Mouse (Mus musculus): Measurements from ENCODE around the gene Gadd45b.

Gene Gadd45b

GRCm38 (mm10) chr10:80909375-80910162, 20.3 kb upstream of the Gadd45b start:
- DNase-seq (ENCODE audit: low read depth), result no peak

- DNase-seq (ENCODE audit: low read depth), result no peak
These were observed 18.5 kb upstream of the Gadd45b start for GRCm38 (mm10) chr10:80911354-80911753.

- DNase-seq (ENCODE audit: low read depth), result no peak
These were observed 18.0 kb upstream of the Gadd45b start for GRCm38 (mm10) chr10:80911891-80912290.

DNA sequence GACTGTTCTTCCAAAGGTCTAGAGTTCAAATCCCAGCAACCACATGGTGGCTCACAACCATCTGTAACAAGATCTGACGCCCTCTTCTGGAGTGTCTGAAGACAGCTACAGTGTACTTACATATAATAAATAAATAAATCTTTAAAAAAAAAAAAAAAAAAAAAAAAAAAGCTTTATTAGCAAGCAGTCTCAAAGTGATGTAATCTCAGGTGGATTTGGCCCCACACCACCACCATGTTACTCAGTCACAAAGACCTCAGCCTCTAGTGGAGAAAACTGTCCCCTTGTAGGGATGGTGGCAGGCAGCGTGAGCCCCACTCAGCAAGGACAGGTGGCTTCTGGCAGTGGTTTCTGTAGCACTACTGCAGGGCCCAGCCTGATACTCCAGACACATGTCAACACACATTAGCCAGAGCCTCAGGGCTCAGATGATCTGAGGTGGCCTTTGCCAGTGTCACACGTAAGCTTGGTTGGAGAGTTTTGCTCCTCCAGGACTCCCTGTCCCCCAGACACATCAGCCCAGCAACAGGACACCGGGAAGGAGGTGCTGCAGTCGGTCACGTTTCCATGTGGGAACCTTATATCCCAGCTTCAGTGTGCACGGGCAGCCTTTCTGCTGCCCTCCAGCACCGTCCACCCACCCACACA, 16.4 kb upstream of the Gadd45b start:
- DNase-seq (ENCODE audit: low read depth), result no peak

GRCm38 (mm10) chr10:80914253-80914656, 15.6 kb upstream of the Gadd45b start:
- no peak for DNase-seq (ENCODE audit: low read depth)

- no peak for DNase-seq (ENCODE audit: low read depth)
These were observed 14.6 kb upstream of the Gadd45b start for GRCm38 (mm10) chr10:80915260-80915659.

DNA sequence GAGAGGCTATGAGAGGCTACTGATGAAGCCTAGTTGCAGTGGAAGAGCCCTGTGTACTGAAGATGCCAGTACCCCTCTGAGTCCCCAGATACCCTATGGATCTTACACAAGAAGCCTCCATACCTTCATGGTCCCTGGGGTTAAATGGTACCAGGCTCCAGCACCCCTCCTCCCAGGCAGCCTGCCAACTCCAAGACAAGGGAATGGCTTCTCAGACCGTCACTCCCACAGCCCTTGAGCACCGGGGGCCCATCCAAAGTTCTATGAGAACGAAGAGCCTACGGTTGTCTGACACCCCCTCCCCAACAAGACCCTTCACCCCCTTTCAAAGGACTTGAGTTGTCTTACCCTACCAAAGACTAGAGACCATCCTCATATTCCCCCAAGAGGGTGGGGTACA, 14.1 kb upstream of the Gadd45b start:
- no peak for DNase-seq (ENCODE audit: low read depth)

GRCm38 (mm10) chr10:80917336-80917778, 12.5 kb upstream of the Gadd45b start:
- DNase-seq (ENCODE audit: low read depth), result peak; percentile 53

DNA sequence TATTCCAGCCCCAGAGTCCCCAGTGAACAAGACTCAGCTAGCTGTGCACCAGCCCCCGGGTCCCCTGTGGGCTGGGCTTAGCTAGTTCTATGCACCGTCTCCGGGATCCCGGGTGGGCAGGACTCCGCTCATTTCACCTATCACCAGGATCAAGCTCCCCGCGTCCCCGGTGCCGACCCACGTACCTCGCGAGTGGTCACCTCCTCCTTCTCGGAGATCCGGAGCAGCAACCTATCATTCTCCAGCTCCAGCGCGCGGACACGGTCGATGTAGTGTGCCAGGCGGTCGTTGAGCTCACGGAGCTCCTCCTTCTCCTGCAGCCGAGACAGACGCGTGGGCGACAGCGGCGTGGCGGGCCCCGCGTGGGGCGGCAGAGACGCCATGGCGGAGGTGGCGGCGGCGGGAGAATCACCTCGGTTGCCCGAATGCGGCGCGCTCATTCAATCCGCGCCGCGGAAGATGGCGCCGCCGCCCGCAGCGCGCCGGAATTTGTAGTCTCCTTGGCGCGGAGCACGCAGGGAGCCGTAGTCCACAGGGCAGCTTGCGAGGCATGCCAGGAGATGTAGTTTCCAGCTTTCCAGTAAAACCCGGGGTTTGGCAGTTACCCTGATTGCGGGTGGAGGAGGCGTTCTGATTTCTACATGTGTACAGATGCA, 12.0 kb upstream of the Gadd45b start, which contains the start of gene Lmnb2:
Gene Lmnb2 (minus strand): TSS at position 467 of the 656 bp plus-strand sequence.
- DNase-seq (ENCODE audit: low read depth), result peak; percentile 72

GRCm38 (mm10) chr10:80921923-80922322, 8.0 kb upstream of the Gadd45b start:
- DNase-seq (ENCODE audit: low read depth), result no peak

DNA sequence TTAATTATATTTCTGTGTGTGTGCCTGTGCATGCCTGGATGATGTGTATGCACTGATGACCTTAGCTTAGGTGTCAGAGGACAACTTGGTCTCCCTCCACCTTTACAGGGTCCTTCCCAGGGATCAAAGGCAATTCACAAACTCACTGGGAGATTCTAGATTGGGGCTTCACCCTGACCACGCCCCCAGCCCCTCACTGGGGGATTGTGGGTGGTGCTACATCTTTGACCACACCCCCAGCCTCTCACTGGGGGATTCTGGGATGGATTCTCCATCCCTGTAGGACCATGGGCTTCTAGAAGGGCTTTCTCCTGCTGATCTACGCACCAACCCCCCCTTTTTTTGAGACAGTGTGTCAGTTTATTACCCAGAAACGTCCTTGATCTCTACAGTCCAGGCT, 4.4 kb upstream of the Gadd45b start:
- DNase-seq (ENCODE audit: low read depth), result no peak

GRCm38 (mm10) chr10:80928586-80929298, 1.1 kb upstream of the Gadd45b start:
- peak; percentile 94 for DNase-seq (ENCODE audit: low read depth)

DNA sequence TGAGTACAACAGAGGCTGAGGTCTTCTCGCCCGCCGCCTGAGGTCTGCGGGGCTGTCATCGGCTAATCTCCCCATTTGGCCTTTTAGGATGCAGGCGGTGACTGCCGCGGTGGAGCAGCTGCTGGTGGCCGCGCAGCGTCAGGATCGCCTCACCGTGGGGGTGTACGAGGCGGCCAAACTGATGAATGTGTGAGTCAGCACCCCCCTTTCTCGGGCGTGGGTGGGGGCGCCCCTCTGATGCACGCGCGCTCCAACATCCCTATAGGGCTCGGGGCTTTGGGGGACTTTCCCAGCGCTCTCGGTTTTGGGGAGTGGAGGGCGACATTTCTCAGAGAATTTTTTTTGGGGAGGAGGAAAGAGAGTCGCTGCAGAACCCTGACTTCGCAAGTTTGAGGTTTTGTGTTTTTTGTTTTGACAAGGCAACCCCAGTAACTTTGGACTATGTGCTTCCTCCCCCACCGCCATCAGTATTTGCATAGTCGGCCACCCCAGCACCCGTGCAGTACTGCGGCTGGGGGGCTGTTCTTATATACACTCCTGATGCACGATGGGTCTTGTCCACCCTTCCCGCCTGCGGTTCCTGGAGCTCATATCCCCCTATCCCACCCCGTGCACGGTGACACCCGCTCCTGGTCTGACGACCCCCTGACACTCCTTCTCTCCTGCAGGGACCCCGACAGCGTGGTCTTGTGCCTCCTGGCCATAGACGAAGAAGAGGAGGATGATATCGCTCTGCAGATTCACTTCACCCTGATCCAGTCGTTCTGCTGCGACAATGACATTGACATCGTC, 684 bp downstream of the Gadd45b start:
- DNase-seq (ENCODE audit: low read depth), result no peak

- DNase-seq (ENCODE audit: low read depth), result peak; percentile 41
These were observed 1.3 kb downstream of the Gadd45b start for GRCm38 (mm10) chr10:80931153-80931671.

- no peak for DNase-seq (ENCODE audit: low read depth)
These were observed 1.8 kb downstream of the Gadd45b start for GRCm38 (mm10) chr10:80931695-80932094.

GRCm38 (mm10) chr10:80932206-80932605, 2.3 kb downstream of the Gadd45b start:
- DNase-seq (ENCODE audit: low read depth), result peak; percentile 65

GRCm38 (mm10) chr10:80932700-80933420, 3.0 kb downstream of the Gadd45b start:
- DNase-seq (ENCODE audit: low read depth), result peak; percentile 48

GRCm38 (mm10) chr10:80933421-80933979, 3.6 kb downstream of the Gadd45b start:
- peak; percentile 48 for DNase-seq (ENCODE audit: low read depth)

- no peak for DNase-seq (ENCODE audit: low read depth)
These were observed 4.5 kb downstream of the Gadd45b start for GRCm38 (mm10) chr10:80934136-80934985.

Measured in naive thymus-derived CD4-positive, alpha-beta T cell, adult 2 months (primary cell).